Mouse (Mus musculus) thymus, postnatal 36 days (tissue): ENCODE results near the gene Gm20897.
"Not testable (repeated sequence)": the region's sequence is repeated elsewhere in the genome, so short reads cannot be mapped to it uniquely, and the experiment has no call there.

Source experiments
- DNase-seq, 2 experiments: peaks; one replicate each; pipeline ENCODE4 v3.0.0; 2022; ENCODE audit warnings: mixed read lengths in 2 of 2

Gm20897 gene

GRCm38 (mm10) chrY:38502138-38502537, at the start of gene Gm20897:
Gene Gm20897 (minus strand): TSS chrY:38502238.
- DNase-seq, result not testable (repeated sequence)
